Mouse (Mus musculus) layer of hippocampus, adult 8-10 months (tissue): ENCODE measurements around the gene Zmym3. TPM values are rescaled to one million over a fixed set of nuclear protein-coding genes. Genes with fewer than 3 reads are reported as not detected.
"Not testable (repeated sequence)": the region's sequence is repeated elsewhere in the genome, so short reads cannot be mapped to it uniquely, and the experiment has no call there.

Source experiments
- DNase-seq, 2 experiments: peaks; one replicate each; pipeline ENCODE4 v3.0.0; 2022; ENCODE audit warnings: low spot score in 2 of 2
- total RNA-seq, 4 experiments: library from RNA; stranded (reverse); gene quantifications; 2 replicates each; pipeline ENCODE4 v1.2.4; 2022

Zmym3 gene
- total RNA-seq, 4 experiments from 2014 or later = 169 to 203 (median 194) TPM

- DNase-seq = no peak
These were observed 44.3 kb downstream of the Zmym3 start, which contains the start of gene Gjb1 for GRCm38 (mm10) chrX:101376190-101376968. Gjb1 (plus strand) TSS chrX:101376378.

GRCm38 (mm10) chrX:101372946-101373345 is 47.7 kb downstream of the Zmym3 start:
- no peak for DNase-seq

- DNase-seq = no peak
These were observed 50.1 kb downstream of the Zmym3 start for GRCm38 (mm10) chrX:101370573-101370972.

GRCm38 (mm10) chrX:101369001-101369400 is 51.6 kb downstream of the Zmym3 start:
- DNase-seq = no peak

GRCm38 (mm10) chrX:101358902-101359301 is 61.7 kb downstream of the Zmym3 start:
- not testable (repeated sequence) for DNase-seq

Other genes starting within 250 kb of the Zmym3 start
- 100 to 1,000 TPM in 1 of 4 experiments, 10 to 100 TPM in 3; 77.3 to 103 (median 85.8) TPM for gene Snx12, start 198.3 kb downstream of the Zmym3 start, total RNA-seq
- gene Foxo4, start 166.3 kb downstream of the Zmym3 start, total RNA-seq = 10 to 100 TPM; 18.9 to 24.7 (median 22.3) TPM
- gene Gm614, start 156.9 kb downstream of the Zmym3 start, total RNA-seq = not detected
- 1 to 10 TPM in 2 of 4 experiments, under 1 TPM in 2; 0.37 to 1.6 (median 1.1) TPM for gene Il2rg, start 152.6 kb downstream of the Zmym3 start, total RNA-seq
- under 1 TPM in 1 of 4 experiments, not detected in 3; 0.27 TPM for gene Gm20489, start 151.8 kb downstream of the Zmym3 start, total RNA-seq
- 10 to 100 TPM; 28.1 to 37.8 (median 33.4) TPM for gene Med12, start 146.8 kb downstream of the Zmym3 start, total RNA-seq
- 100 to 1,000 TPM; 164 to 172 (median 167) TPM for gene Nlgn3, start 121.7 kb downstream of the Zmym3 start, total RNA-seq
- 10 to 100 TPM; 15.2 to 18.5 (median 17.0) TPM for gene Gjb1, start 44.5 kb downstream of the Zmym3 start, total RNA-seq
- gene Nono, start 8.5 kb upstream of the Zmym3 start, total RNA-seq = 100 to 1,000 TPM; 121 to 138 (median 128) TPM
- 1 to 10 TPM in 3 of 4 experiments, not detected in 1; 1.2 to 2.1 (median 1.4) TPM for gene Itgb1bp2, start 28.2 kb upstream of the Zmym3 start, total RNA-seq
- 10 to 100 TPM; 44.9 to 51.7 (median 48.5) TPM for gene Taf1, start 111.9 kb upstream of the Zmym3 start, total RNA-seq
- gene Ogt, start 219.2 kb upstream of the Zmym3 start, total RNA-seq = 100 to 1,000 TPM; 185 to 278 (median 222) TPM